Mouse (Mus musculus) cerebellum, adult 11 months (tissue): ENCODE results near the gene Ankrd45.
A peak's percentile ranks its signal among the peaks of the same experiment; 100 is the strongest.
"Not testable (repeated sequence)": the region's sequence is repeated elsewhere in the genome, so short reads cannot be mapped to it uniquely, and the experiment has no call there.

Experiments used
- DNase-seq: peaks from one replicate; pipeline ENCODE4 v3.0.0; 2022

Gene Ankrd45

DNA sequence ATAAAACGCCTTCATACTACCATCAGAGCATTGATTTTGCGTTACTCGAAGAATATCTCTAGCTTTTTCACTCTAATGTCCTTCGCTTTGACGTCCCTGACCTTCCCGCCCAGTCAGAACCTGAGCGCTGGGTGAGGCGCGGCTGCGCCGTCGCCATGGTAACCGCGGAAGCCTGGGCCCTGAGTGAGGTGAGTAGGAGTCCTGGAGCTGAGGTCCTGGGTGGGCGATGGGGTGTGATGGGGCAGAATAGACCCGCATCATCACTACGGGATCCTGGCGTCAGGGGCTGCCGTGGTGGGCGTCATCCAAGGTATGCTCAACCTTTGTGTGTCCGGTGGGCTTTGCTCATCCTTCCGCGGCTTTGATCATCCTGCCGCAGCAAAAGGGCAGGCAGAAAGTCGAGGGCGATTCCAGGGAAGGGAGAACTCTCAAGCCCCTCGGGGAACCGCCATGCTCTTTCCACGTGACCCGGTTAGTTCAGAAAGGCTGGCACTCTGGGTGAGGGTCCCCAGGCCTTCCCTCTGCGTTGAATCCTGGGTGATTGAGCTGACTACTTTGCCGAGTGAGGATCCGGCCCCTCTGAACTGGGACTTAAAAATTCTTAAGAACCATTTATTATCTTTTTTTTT lies at the start of gene Ankrd45:
Gene Ankrd45 (plus strand): TSS at position 161 of the 629 bp plus-strand sequence.
- DNase-seq: peak; percentile 17

DNA sequence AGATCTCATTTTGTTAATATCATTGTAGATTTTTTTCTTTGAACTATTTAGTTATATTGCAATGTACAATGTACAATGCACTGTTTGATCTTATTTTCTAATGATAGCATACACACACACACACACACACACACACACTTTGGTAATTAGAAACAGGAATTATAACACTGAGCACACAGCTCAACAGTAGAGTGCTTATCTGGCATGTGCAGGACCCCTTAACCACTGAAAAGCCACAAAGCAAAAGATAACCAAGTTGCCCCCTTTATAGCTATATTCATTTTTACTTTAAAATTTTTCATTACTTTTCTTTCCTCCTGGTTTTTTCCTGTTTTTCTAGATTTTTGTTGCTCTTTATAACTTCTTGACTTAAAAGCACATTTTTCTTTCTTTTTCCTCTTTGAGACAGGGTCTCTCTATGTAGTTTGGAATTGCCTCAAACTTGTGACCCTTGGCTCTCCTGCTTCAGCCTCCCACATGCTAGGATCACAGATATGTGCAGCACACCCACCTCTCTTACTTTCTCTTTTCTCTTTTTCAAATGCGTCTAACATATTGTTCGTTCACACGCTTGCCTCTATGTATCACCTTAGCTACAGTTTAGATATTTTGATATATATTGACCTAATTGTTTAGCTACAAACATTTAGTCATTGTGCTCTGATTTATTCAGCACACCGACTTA lies 42.6 kb upstream of the Ankrd45 start:
- DNase-seq: no peak

DNA sequence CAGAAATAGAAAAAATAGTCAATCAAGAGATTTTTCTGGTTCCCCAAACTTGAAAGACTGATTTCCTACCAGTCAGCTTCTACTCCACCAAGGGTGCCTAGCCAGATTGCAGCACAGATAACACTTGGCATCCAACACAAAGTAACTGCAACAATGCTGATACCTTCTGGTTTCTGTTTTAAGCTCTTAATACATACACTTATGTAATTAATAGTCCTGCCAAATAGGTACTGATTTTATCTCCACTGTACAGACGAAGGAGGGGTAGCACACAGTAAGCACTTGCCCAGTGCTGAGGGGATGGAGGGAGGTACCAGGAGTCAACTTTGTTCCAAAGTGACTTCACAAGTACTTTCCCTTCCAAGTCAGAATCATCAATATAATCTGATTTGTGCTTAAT lies 38.6 kb upstream of the Ankrd45 start:
- no peak for DNase-seq

DNA sequence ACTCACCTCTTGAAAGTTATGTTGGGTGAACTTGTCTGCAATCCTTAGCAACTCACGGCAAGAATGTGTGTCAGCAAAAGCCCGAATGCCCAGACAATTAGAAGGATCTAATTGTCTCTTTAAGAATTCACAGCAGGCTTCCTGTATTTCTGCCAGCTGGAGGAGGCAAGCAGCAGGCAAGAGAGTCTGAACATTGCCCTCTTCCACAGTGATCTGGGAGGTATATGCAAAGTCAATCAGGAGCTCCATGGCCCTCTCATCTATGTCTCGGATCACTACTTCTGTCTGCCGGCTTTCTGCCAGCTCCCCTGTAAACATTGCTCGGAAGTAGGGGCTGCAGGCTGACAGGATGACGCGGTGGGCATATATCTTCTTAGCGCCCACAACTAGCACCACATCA lies 33.3 kb upstream of the Ankrd45 start:
- no peak for DNase-seq

DNA sequence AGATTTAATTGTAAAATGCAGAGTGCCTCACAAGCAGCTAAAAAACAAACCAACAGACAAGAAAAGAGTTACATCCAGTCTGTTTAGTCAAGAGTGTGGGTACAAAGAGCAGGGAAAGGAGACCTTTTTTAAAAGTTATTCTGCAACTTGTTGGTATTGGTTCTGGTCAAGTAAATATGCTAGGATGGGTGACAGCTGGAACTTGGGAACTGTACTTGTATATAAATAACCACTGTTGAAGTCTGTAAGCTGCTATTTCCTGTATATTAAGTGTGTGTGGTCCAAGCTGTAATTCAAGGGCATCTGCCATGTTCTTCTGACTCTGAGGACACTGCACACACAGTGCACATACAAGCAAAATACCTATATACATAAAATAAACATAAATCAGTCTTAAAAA lies 27.9 kb upstream of the Ankrd45 start:
- no peak for DNase-seq

DNA sequence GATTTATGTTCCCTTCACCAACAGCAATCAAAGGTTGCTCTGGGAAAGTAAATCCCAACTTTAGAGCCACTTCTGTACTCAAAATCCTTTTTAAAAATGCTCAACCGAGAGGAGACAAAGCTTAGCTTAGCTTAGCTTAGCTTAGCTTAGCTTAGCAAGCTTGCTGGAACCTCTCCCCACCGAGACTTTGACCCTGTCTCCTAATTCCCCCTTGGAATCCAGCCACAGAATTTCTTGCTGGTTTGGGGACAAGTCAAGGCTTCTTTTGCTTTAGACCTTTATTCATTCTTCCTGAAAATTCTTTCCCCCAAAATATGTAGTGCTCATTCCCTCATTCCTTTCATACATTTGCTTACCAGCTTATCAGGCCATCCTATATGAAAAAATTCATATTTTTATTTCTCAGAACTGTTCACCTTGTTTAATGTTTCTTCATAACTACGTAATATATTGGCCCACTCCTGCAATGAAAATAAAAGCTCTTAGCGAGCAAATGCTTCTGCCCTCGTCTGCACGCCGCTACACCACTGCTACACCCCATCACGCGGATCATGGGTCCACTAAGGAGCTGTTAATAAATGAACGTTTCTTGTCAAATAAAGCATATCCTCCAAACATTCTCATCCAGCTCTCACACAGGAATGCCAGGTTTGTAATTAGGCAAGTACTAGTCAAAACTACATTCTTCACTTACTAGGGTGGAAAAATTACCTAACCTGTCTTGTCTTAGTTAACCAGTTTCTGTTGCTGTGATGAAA lies 19.7 kb upstream of the Ankrd45 start:
- no peak for DNase-seq

DNA sequence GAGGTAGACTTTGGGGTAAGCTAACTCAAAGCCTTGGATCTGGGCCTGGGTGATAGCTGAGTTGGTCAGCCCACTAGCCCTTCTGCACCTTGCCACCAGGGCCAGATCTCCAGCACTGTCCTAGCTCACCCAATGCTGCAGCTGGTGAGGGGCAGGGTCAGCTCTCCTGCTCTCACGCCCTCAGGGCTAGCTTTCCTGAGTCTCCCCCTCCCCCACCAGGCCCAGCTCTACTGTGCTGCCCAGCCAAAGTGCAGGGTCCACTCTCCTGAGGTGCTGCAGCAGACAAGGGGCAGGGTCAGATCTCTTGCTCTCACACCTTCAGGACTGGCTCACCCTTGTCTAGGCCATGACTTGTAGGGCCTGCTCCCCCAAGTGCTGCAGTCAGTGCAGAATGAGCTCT lies 16.0 kb upstream of the Ankrd45 start:
- DNase-seq: no peak

DNA sequence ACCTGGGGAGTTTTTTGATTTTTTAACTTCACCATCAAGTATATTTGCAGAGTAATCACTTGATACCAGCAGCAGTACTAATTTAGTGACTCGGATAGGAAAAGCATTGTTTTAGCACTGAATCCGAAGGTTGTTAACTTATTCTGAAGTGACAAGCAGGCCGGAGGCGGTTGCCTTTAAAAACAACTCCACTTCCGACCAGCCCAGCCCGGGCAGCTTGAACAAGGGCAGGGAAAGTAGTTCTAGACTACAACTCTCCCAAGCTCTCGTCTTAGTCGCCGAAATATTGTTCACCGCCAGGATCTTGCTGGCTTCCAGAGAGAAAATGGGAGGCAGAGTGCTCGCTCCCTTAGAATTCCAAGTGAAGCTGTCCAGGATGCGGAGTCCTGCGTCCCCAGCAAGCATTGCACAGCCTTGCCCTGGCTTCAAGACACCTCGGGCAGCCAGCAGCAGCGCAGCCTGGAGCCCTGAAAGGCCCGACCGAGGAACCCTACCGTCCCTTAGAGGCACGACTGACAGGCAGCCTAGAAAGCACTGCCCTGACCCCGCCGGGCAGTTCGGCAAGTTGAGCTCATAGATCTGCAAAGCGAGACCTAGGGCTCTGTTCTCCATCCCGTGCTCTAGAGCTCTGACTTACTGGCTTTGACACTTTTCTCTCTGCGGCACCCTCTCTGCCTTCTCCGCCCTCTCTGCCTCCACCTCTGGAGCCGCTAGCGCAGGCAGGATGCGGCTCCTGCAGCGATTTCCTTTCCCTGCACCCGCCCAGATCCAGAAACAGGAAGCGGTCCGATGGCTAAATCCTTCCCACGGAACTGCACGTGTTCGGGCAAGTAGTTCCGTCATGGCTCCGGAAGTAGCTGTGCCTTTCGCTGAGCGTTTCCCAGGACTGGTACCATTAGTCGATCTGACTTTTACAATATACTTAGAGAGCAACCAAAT lies 11.5 kb upstream of the Ankrd45 start, which contains the start of gene Klhl20:
Gene Klhl20 (minus strand): TSS at position 786 of the 939 bp plus-strand sequence.
- peak; percentile 91 for DNase-seq

DNA sequence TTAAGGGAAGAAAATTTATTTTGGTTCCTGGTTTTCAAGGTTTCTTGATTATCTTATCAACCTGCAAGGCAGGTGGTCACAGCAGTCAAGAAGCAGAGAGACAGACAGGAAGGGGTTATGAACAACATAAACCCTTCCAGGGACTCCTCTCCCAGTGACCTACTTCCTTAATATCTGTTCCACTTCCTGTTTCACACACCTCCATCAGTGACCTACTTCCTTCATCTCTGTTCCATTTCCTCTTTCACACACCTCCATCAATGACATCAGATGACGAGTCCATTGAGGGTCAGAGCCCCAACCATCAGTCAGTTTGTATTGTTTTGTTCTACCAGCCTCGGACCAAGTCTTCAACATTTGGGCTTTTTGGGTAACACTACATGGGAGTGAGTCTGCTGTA lies 3.0 kb upstream of the Ankrd45 start:
- no peak for DNase-seq

DNA sequence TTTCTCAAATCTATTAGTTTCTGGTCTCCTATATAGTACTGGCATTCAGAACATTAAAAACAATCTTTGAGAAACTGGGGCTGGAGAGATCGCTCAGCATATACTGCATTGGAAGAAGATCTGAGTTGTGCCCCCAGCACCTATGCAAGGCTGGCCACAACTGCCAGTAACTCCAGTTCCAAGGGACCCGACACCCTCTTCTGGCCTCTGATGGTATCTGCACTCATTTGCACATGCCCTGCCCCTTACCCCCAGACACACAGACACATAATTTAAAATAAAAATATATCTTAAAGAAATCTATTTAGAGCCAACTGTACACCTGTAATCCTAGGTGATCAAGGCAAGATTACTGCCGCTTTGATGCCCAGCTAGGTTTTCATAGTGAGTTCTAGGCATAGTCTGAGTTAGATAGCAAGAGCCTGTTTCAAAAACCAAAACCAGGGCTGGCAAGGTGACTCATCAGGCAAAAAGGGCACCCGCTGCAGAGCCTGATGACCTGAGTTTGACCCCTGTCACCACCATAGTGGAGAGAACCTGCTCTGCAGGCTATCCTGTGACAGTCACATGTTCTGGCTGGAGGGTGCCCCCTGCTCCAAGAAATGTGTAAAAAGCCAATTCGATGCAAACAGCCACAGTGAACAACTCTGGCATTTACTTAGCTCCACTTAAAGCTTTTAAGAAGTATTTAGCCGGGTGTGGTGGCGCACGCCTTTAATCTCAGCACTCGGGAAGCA lies 2.3 kb upstream of the Ankrd45 start:
- DNase-seq: no peak

DNA sequence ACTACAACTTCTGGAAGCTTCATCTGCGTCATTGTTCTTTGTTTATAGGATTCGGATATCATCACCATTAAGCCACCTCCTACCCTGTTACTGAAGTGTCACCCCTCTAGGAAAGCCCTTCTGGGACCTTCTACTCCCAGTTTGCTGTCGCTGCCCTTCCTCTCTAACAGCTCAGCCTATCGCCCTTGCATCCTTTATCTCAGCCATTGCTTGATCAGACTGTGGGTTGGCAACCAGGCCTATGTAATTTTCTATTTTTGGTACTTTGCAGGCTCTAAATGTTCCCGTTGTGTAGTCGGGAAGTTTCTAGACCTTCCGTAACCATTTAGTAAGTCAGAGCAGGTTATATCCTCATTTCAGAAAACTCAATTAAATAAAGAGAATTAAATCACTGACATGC lies 725 bp downstream of the Ankrd45 start:
- DNase-seq: no peak

DNA sequence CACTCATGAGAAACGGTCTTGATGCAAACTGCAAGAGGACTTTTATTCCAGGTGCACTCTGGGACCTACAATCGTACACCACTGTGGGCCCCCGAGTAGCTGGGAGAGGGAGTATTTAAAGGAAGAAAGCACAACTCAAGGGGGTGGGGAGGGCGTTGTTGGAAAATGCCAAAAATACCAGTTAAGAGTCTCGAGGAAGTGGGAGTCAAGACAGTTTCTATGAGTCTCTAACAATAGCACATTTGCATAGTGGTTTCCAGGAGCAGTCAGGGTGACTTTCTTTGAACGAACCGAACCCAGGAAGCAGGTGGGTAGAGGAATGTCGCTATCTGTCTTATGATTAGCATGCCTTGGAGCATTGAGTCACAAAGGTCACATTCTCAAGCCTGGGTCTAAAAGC lies 3.1 kb downstream of the Ankrd45 start:
- not testable (repeated sequence) for DNase-seq

DNA sequence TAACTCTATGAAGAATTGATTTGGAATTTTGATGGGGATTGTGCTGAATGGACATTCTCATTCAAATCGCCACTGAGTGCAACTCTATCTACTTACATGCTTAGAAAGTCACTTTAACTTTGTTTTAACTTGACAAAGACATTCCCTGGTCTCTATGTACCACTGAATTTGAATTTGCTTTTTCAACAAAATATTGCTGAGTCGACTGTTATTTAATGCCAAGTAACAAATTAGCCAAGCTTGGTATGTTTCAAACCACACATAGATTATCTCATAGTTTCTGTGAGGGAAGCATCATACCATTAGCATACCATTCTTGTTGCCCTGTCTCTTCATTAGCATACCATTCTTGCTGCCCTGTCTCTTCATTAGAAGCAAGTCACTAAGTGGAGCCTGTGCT lies 5.4 kb downstream of the Ankrd45 start:
- no peak for DNase-seq

DNA sequence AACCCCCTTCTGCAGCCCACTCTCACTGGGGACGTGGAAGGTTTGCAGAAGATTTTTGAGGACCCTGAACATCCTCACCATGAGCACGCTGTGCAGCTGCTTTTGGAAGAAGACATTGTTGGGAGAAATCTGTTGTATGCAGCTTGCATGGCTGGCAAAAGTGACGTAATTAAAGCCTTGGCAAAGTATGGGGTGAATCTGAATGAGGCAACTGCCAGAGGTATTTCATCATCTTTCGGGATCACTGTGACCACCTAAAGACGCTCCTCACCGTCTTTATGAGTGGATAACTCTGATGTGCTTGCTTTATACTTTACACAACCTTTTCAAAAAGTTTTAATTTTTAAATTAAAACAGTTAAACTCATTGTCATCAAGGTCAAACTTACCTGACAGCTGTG lies 8.6 kb downstream of the Ankrd45 start:
- DNase-seq: no peak

DNA sequence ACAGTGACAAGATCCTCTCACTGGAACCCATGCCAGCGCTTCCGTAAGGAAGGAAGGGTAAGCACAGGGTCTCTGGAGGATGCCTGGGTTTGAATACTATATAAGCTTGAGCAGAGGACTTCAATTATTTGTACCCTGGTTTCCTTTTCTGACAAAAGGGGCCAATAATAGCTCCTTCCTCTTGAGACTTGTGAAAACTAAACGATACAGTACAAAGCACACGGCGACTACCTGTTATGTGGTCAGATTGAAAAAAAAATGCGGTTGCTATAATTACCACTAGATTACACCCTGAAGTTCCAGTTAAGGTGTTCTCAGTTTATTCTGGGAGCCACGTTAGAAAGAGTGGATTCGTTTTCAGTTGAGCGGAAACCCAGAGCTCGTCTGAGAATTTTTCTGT lies 14.1 kb downstream of the Ankrd45 start:
- DNase-seq: no peak

DNA sequence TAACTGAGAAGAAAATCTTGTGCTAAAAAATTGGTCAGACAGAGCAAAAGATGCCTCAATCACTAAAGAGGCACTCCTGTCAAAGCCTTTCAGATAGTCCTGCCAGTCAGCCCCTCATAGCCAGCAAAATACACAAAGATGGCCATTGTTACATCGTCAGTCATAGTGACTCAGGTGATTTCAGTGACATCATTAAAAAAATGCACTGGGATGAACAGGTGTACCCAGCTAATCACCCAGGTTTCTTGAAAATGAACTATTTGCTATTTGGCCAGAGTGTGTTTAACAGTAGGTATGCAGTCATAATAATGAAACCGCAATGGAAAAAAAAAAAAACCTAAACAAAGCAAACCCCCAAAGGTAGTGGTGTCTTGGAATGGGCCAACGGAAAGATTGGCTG lies 16.7 kb downstream of the Ankrd45 start, which contains the start of gene Tex50:
Gene Tex50 (minus strand): TSS at position 101 of the 400 bp plus-strand sequence.
- no peak for DNase-seq

DNA sequence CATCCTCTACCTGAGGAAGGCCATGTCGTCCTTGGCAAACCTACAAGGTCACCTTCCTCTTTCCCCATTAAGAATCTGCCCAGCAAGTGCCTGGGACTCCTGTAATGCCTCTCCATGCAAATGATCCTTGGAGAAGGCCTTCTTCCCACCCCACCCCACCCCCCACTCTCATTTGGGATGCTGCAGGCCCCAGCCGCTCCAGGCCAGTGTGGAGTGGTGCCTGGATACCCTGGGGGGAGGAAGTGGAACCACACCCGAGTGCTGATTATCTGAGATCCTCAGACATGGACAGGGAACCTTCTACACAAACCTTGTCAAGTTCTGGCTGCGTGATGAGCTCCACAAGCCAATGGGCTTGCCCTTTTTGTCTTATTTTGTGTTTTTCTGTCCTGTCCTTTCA lies 17.8 kb downstream of the Ankrd45 start:
- DNase-seq: no peak

DNA sequence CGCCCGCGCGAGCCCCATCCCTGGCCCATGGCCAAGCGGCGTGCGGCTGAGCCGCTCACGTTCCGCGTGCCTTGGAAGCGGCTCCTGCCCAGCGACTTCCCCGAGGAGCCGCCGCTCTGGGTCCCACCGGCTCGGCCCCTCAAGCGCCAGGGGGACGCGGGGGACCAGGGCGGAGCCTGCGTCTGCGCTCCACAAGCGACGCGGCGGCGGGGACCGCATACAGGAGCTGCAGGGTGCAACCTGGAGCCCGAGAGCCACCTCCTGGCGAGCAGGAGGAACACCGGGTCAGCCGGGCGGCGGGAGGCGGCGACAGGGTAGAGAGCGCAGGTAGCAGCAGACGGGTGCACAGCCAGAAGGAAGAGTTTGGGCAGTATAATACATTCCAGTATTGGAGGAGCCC lies 28.2 kb downstream of the Ankrd45 start:
- peak; percentile 55 for DNase-seq

DNA sequence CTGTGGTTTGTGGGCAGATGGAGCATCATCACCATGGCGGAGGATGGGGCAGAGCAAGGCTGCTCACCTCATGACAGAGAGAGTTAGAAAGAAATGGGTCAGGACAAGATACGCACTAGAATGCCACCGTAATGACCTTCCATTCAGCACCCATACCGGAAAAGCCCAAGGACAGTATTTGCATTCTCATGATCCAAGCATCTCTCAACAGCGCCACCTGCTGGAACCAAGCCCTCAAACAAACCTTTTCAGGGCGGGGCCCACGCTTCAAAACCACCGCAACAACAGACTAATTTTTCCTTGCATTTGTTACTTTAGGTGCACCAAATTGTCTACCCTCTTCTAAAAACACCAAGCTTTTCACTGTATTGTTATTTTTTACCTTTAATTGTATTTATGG lies 38.2 kb downstream of the Ankrd45 start:
- peak; percentile 7 for DNase-seq

DNA sequence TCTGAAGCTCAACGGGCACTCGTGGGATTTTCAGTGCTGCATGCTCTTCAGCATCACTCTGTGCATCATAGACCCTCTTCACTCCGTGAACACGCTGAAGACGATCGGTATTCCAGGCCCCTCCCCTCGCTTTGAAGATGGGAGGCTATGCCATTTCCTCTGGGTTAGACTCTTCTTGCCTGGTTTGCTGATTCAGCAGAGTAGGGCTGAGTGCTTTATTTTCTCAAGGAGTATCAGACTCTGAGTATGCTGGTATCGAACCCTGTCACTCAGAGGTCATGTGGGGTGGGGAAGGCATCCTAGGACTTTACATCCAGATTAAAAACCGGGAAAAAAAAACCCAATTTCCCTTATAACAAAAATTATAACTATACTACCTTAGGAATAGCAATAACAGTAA lies 39.9 kb downstream of the Ankrd45 start:
- no peak for DNase-seq

DNA sequence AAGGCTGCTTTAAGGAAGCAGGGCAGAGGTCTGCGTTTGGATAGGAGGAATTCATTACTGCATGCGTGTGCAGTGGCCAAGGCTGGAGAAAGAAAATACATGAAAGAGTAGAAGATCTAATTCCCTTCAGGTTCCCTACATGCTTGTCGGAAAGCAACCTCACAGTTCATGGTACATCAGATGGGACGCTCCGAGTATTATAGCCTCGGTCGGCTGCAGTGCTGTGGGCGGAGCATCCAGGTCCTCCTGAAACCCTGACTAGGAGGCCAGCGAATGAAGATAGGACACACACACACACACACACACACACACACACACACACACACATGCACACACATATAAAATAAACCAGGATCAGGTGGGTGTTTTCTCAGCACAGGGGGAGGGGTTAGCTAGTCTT lies 41.2 kb downstream of the Ankrd45 start:
- DNase-seq: no peak

DNA sequence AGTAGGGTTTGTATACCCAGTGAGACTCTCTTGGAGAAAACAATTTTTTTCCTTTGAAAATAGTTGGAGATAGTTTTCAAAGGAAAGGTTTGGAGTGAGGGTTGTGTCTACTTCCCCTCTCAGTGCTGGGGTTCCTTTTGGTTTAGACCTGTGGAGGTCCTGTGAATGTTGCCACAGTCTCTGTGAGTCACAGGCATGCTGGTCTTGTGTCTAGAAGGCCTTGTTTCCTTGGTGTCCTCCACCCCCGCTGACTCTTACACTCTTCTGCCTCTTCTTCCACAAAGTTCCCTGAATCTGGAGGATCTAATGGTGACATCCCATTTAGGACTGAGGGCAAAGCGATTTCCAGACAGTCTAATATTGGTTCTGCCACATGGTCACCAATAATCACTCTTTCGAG lies 42.9 kb downstream of the Ankrd45 start:
- no peak for DNase-seq
